Mouse (Mus musculus) embryo, embryonic 10 days (tissue): ENCODE measurements around the gene Pcsk4.
A peak's percentile ranks its signal among the peaks of the same experiment; 100 is the strongest.

Source experiments
- DNase-seq: peaks from one replicate; pipeline ENCODE4 v3.0.0-alpha.2; 2015; ENCODE audit warnings: low spot score

Gene Pcsk4

DNA sequence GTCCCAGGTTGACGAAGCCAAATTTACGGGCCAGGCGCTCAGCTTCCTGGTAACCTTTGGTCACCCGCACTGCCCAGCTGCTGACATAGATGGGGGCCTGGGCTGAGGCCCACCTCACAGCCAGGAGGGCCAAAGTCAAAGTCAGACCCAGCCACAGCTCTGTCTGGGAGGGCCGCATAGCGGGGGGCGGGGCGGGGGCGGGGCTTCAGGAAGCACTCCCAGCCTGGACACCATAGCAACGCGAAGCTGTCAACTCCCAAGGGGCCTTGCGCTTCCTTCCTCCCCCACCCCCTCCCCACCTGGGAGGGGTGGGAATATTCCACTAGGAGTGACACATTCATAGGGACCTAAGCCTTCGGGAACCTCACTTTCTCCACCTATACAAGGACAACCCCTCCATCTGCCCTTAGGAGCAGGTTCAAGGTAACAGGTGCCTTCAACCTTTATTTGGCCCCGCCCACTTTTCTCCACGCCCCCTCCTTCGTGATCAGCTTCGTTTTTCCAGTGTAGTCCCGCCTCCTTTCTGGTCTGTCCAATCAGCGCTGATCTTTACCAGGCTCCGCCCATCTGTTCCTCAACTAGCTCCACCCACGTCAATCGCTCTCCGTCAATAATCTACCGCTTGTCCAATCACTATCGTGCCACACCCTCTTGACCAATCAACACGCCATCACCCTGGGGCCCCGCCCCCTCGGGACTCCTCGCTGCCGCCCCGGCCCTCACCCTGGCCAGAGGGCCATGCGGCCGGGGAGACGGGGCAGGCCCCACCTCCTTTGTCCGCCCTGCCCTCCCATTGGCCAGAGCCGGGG is at the start of gene Pcsk4, which contains the start of gene Reep6:
Gene Pcsk4 (minus strand): TSS at position 226 of the 809 bp plus-strand sequence.
Gene Reep6 (plus strand): TSS at position 681 of the 809 bp plus-strand sequence.
- DNase-seq: peak; percentile 96

DNA sequence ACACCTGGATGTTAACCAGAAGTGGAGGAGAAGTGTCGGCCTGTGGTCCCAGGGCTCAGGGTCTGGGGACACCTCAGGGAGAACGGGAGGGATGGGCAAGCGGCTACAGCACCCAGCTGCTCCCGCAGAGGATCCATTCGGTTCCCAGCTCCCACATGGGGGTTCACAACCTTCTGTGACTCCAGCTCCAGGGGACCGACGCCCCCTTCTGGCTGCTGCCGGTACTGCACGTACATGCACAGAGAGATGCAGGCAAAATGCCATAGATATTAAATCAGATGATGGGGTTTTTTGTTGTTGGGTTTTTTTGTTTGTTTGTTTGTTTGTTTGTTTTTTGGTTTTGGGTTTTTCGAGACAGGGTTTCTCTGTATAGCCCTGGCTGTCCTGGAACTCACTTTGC is 48.4 kb upstream of the Pcsk4 start:
- DNase-seq: no peak

GRCm38 (mm10) chr10:80376160-80376559 is 46.9 kb upstream of the Pcsk4 start:
- peak; percentile 97 for DNase-seq

GRCm38 (mm10) chr10:80374063-80374462 is 44.8 kb upstream of the Pcsk4 start:
- DNase-seq: peak; percentile 78

DNA sequence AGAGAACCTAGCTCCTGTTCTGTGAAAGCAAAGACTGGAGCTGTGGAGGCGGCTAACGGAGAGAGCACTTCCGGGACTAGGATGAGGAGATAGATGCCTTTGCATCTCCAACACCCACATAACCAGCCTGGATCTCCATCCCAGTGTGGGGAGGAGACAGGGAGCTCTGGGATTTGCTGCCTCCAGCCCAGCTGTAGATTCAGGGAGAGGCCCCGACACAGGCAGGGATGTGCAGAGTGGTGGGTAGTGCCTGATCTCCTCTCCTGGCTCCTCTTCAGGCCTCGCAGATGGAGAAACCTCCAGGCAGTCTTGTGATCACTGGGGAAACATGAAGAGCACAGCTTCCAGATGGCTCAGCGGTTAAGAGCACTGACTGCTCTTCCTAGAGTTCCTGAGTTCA is 43.4 kb upstream of the Pcsk4 start:
- no peak for DNase-seq

DNA sequence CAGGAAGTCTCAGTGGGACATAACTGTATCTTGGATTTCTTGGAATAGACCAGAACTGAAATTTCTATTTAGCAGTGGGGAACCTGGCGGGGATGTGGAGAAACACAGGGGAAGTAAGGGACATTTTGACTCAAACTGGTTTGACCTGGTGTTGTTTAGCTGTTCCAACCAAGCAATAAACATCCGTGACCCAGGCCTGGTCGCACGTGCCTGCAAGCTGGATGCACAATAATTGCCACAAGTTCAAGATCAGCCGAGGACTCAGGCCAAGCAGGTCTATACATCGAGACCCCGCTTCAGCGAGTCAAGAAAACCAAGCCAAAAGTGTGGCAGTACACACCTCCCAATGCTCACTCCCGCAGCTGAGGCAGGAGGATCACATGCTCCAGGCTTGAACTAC is 42.7 kb upstream of the Pcsk4 start:
- DNase-seq: no peak

DNA sequence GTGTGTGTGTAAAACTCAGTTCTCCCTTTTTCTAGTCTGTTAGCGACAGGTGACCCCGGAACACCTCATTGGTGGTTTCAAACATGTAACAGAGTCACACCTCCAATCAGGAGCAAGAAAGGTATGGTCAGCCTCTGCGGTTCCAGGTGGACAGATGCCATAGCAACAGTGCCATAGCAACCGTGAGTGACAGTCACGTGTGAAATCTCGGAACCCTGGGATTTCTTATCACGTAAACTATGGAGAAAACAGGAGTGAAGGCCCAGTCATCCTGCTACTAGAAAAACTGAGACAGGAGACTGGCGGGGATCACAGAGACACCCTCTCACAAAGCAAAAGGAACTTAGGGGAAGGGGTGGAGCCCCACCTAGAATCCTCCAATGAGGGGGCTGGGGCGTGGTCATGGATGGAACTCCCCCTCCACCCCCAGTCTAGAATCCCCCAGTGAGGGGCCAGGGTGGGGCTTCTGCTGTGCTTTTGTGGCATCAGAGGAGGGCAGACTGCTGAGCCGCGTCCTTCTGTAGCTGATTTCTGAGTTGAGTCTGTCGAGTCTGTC is 42.2 kb upstream of the Pcsk4 start:
- peak; percentile 56 for DNase-seq

GRCm38 (mm10) chr10:80369995-80370747 is 40.9 kb upstream of the Pcsk4 start:
- DNase-seq: no peak

DNA sequence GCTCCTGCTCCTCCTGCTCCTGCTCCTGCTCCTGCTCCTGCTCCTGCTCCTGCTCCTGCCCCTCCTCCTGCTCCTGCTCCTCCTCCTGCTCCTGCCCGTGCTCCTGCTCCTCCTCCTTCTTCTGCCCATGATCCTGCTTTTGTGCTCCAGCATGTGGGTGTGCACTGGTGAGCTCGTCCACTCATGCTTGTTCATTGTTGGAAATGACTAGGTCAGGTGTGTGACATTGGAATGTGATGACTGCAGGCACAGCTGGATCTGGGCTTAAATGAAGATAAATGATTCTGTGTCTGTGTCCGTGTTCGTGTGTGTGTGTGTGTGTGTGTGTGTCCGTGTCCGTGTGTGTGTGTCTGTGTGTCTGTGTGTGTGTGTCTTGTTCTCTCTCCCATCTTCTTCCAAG is 39.1 kb upstream of the Pcsk4 start:
- DNase-seq: no peak

DNA sequence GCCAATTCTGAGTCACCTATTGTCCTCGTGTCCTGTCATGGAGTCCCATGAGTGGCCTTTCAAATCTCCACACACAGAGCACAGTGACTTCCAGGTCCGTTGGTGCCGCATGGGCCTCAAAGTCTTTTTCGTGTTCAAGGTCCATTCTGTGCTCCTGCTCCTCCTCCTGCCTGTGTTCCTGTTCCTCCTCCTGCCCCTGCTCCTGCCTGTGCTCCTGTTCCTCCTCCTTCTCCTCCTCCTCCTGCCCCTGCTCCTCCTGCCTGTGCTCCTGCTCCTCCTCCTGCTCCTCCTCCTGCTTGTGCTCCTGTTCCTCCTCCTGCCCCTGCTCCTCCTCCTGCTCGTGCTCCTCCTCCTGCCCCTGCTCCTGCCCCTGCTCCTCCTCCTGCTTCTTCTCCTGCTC is 38.7 kb upstream of the Pcsk4 start:
- DNase-seq: no peak

- no peak for DNase-seq
Observed at GRCm38 (mm10) chr10:80365736-80366135, 36.4 kb upstream of the Pcsk4 start.

DNA sequence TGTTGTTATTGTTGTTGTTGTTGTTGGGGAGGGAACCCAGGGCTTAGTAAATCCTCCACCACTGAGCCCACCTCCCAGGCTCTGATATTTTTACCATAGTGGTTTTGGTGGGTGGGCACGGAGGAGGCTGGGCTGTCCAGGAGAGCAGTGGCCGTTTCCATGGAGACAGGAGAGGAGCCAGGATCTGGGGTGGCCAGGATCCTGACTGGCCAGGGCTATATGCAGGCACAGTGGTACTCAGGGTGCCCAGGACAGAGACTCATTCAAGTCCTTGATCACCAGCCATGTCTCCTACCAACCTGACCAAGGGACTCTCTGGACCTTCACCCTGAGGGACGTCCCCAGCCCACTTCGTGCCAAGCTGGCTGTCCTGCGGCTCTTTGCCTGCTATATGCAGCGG is 34.4 kb upstream of the Pcsk4 start:
- no peak for DNase-seq

GRCm38 (mm10) chr10:80357994-80358639 is 28.8 kb upstream of the Pcsk4 start:
- DNase-seq: peak; percentile 27

DNA sequence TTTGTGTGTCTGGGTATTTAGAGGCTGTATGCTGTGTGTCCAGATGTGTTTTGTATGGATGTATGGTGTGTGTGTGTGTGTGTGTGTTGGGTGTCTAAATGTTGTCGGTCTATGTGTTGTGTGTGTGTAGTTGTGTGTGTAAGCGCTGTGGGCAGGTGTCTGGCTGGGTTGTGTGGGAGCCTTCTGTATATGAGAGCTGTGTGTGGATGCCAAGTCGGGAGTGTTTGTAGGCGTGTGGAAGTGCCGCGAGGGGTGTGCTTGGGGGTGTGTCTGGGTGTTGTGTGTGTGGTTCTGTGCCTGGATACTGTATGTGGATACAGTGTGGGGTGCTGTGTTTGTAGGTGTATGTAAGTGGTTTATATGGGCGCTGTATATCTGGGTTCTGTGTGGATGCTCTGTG is 28.0 kb upstream of the Pcsk4 start:
- DNase-seq: no peak

DNA sequence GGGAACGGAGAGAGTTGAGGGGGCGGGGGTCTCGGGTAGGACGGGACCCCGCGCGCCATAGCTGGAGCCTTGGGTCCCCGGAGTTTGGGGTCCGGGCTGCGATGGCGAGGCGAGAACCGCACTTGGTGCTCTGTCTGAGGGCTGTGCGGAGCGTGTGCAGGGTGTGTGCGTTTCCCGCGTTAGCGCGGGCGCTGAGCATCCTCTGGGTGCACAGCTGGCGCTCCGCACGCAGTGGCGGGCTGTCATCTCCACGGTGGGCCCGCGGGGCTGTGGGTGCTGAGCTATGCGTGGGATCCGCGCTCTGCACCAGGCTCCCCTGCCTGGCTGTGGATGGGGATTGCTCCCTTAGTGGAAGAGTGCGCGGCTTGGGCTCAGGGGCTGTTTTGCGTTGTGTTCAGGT is 27.4 kb upstream of the Pcsk4 start:
- no peak for DNase-seq

DNA sequence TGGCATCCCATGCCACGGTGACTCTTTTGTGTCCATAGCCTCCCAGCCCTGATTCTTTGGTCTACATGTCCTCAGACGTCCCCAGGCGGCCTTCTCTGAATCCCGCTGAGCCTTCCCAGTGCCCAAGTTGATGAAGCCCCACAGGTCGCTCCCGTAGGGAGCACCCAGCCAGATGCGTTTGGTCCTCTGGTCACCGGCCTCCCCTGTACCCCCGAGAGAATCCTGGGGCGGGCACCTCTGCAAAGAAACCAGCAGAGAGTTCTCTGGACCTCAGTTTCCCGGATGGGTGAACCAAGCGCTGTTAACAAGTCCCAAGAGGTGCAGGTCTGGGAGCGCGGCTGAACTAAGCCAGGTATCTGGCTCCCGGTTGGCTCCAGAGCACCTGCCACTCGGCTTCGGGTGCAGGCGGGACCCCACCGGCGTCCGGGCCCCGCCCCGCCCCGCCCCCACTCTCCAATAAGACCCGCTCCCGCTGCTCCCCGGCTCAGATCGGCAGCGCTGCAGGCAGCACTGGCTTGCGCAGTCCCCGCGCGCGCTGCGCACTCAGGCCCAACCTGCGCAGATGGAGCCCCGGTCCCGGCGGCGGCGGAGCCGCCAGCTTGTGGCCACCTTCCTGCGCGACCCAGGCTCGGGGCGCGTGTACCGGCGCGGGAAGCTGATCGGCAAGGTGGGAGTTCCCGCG is 26.8 kb upstream of the Pcsk4 start, which contains the start of gene Plk5:
Gene Plk5 (plus strand): TSS at position 459 of the 682 bp plus-strand sequence.
- no peak for DNase-seq

- no peak for DNase-seq
Observed at GRCm38 (mm10) chr10:80355431-80355830, 26.1 kb upstream of the Pcsk4 start.

- DNase-seq: no peak
Observed at GRCm38 (mm10) chr10:80352727-80353126, 23.4 kb upstream of the Pcsk4 start.

DNA sequence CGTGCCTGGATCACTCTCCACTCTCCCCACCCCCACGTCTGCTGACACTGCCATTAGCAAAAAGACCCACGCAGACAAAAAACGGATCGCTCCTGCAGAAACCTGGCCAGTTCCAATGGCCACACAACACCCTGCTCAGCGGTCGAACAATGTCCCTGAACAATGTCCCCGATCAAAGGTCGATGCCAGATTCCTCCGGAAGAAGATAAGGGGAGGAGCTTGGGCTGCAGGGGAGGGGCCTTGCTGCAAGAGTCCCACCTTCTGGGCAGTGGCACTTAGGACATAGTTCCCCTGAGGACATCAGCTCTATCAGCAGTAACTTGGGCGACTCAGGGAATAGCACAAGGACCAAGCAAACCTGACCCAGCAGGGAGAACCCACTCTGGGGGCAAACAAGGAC is 22.6 kb upstream of the Pcsk4 start:
- no peak for DNase-seq

- peak; percentile 88 for DNase-seq
Observed at GRCm38 (mm10) chr10:80350292-80350691, 21.0 kb upstream of the Pcsk4 start.

GRCm38 (mm10) chr10:80348981-80349380 is 19.7 kb upstream of the Pcsk4 start:
- no peak for DNase-seq
